Mouse (Mus musculus) retina, embryonic 14.5 days (tissue): Measurements from ENCODE around the gene Spp2.

Experiments used
- DNase-seq: peaks from one replicate; pipeline ENCODE4 v3.0.0-alpha.2; 2015; ENCODE audit warnings: low spot score

Gene Spp2

GRCm38 (mm10) chr1:88466325-88467064, 59.7 kb downstream of the Spp2 start:
- no peak for DNase-seq

GRCm38 (mm10) chr1:88467866-88468265, 61.1 kb downstream of the Spp2 start:
- DNase-seq, result no peak

- DNase-seq, result no peak
These were observed 61.6 kb downstream of the Spp2 start for GRCm38 (mm10) chr1:88468335-88468734.

- DNase-seq, result no peak
These were observed 63.0 kb downstream of the Spp2 start for GRCm38 (mm10) chr1:88469746-88470145.

GRCm38 (mm10) chr1:88472258-88472657, 65.5 kb downstream of the Spp2 start:
- DNase-seq, result no peak

- DNase-seq, result peak; percentile 33
These were observed 67.1 kb downstream of the Spp2 start for GRCm38 (mm10) chr1:88473899-88474298.

GRCm38 (mm10) chr1:88474598-88474997, 67.8 kb downstream of the Spp2 start:
- no peak for DNase-seq

- DNase-seq, result no peak
These were observed 68.8 kb downstream of the Spp2 start for GRCm38 (mm10) chr1:88475502-88475953.
